Mouse (Mus musculus) right cerebral cortex, postnatal 14 days (tissue): ENCODE data around the gene Bmpr1a.

ENCODE experiments used
- DNase-seq: peaks from one replicate; pipeline ENCODE4 v3.0.0; 2022

Bmpr1a gene

DNA sequence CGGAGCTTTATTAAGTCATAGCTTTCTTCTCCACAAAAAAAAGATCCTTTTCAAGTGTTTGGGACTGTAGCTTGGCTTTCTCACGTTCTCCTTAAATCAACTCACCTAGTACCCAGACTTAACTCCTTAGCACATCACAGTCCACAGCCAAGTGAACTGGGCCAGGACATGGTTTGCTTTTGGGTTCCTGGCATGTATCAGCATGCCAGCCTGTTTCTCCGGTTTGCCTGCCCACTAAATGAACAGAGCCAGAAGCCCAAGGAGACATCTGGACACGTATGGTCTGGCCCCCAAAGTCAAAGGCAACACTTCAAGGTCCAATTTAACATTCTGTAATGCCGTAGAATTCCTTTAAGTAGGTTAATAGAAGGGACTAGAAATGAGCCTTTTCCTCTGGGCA lies 1.2 kb upstream of the Bmpr1a start:
- no peak for DNase-seq

DNA sequence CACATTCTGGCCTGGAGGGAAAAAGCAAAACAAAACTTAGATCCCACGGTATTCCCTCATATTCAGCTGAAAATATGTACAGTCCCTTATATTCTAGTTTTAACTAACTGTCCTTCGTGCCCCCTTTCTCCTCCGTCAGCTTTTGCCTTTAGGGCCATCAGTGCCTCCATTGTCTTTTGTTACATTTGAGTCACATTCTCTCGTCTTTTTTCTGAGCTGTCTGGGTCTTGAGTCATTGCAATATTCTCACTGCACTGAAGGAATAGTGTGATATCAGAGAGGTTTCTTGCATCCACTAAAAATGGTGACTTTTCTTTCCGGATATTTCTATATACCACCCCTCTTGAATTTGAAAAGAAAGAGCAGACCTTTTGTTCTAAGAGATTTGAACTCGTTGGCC lies 618 bp upstream of the Bmpr1a start:
- no peak for DNase-seq

DNA sequence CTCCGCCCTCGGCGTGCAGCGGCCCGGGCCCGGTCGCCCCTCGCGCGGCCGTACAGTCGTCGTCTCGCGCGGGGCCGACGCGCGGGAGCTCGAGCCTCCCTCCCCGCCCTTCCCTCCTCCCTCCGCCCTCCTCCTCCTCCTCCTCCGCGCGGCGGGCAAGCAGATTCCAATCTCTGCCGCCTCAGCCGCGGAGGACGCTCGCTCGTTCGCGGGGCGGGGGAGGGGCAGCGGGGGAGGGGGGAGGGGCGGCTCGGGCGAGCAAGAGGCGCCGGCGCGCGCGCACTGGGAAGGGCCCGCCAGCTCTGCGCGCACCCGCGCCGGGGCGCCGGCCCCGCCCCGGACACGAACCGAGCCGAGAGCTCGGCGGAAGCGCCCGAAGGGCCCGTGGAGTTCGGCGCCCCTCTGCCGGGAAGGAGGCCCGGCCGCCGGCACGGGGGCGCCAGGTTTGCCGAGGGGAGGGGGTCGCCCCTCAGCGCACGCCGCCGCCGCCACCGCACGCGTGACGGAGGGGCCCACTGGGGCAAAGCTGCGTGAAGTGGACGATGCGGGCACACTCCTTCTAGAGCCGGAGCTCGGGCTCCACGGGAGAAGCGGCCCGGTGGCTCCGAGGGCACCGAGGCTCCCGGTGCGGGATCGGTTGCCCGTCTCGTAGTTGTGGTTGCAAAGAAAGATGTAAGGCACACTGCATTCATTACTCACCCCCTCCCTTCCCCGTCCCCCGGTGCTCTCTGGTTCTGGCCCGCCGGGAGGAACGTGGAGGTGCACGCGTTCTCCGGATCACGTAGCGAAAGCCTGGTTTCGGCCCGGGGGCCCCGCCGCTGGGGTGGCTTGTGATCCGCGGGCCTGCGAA lies 441 bp downstream of the Bmpr1a start:
- DNase-seq: peak; percentile 89

DNA sequence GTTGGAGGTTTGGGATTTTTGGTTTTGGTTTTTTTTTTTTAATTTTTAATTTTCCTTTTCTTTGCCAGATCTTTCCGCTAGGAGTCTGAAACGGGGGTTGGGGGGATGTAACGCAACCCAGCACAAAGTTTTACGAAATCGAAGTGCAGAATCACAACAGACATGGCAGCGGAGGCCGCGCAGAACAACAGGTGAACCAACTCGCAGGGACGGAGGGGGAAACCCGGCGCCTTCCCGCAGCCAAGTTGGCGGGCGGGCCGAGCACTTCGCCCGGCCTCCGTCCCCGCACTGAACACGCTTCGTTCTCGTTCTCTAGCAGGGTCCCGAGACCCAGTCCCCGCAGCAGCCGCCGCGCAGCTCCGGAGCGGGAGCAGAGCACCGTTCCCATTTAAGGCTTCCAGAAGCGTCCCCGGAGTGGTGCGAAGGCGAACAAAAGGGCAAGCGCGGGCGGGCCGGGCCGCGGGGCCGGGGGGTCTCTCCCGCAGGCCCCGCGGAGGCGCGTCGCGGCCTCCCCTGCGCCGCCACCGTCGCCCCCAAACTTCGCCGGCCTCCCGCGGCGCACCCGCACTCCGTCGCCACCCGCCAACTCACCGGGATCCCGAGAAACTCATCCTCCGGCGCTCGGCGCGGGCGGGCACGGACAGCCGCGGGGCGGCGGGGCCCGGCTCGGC lies 1.2 kb downstream of the Bmpr1a start:
- DNase-seq: peak; percentile 44

DNA sequence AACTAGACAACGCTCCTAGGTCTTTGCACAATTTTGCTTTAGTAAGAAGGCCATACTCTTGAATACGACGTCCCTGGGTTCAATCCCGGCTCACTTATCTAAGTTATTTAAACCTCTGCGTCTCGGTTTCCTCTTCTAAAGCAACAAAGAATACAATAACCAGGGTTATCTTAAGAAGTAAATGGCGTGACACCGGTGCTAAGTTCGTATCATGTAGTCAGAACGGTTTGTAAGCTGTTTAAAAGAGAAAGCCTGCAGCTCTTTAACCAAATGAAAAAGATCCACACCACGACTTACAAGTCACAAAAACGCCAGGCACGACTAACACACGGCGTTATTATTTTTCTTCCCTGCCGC lies 1.7 kb downstream of the Bmpr1a start:
- no peak for DNase-seq

DNA sequence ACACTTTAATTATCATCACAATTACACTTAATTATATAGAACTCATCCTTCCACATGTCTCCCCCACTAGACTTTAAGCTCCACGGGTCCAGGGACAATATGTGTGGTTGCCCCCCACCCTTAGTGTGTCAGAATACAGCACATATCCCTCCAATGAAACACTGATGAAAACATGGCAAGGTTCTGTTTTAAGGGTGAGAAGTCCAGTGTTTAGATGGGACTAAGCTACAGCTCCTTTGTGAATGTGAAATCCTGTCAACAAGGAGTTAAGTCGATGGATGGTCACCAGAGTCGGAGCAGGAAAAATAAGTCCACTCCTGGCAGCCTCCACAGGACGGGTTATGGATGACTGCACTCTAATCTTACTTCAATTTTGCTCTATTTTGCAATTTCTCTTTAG lies 2.8 kb downstream of the Bmpr1a start:
- no peak for DNase-seq

DNA sequence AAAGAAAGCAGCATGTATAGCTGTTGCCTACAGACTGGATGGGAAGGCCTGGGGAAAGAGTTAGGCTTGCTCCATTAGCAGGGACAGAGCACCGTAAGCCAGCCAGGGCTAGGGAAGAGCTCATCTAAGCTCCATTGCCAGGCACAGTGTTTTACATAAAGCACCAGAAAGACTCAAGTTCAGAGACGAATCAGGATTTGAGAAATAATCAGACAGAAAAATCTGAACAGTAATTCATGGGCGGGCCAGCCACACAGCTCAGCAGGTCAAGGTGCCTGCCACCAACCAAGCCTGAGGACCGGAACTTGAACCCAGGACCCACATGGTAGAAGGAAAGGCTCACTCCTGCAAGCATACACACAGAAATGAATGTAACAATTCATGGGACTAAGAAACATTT lies 3.5 kb downstream of the Bmpr1a start:
- DNase-seq: no peak

DNA sequence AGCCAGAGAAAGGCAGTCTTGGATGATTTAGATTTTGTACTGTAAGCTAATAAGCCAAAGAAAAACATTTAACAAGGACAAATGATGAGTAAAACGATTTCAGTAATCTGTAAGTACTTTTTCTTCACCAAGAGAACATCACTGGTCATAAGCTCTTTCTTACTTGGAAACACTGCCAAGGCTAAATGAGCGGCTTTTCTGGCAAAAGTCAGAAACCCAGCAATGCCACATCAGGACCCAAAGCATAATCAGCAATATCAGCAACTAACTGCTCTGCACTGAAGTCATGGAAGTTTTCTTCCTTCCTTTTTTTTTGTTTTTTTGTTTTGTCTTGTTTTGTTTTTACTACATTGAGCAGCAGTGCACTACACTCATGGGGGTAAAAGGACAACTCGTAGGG lies 5.8 kb downstream of the Bmpr1a start:
- no peak for DNase-seq

DNA sequence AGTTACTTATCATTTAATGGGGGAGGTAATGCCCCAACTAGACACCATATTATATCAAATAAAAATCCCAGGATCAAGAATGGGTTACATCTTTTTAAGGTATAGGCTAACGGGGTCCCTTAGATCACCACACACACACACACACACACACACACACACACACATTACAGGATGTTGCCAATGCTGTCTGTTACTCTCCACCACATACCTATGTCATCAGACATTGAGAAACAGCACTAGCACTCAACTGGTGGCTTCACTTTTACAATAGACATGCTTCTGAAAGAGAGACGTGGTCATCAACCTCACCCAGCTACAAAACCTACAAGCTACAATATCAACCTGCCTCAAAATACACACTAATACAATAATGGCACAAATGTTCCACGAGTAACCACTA lies 9.5 kb downstream of the Bmpr1a start:
- DNase-seq: no peak

DNA sequence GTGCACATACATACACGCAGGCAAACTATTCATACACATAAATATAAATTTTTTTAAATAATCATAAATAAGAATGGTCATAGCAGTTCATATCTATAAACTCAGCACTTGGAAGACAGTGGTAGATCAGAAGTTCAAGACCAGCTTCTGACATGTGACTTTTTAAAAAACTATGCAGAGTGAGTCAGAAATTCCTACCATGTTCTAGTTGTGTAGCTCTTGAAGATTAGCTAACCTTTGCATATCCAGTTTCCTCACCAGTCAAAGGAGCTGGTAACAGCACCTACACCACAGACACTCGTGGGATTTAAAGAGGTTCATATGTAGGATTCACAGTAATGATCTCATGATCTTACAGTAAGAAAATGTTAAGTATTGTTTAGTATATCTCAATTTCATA lies 10.5 kb downstream of the Bmpr1a start:
- DNase-seq: no peak

DNA sequence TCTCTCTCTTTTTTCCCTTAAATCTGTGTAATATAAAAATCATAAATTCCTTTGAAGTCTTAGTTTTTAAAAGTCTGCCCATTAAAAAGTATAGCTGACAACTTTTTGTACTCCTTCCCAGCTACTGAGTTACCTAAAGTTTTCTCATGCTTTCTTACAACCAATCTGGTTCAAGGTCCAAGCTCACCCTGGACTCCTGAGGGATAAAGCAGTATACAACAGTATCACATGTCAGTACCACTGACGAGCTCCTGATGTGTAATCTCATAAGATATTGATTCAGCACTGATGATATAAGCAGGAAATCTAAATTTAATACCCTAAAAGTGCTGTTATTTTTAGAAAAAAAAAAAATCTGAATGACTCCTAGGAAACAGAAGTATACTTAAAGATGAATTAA lies 12.2 kb downstream of the Bmpr1a start:
- DNase-seq: no peak

DNA sequence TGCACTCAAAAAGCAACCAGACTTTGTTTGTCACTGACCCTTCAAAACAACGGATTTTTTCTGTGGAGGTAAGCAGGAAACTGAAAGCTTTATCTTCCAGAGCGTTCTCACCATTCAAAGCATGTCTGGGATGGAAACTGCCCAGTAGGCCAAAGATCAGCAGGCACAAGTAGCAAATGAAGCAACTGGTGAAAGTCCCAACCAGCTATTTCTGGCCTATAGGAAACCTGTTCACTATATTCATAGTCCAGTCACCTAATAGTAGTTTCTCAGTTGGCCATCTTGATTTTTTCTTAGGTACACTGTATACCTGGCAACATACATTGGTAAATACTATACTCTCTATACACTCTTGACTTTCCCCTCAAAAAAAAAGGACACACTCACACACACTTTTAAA lies 13.2 kb downstream of the Bmpr1a start:
- no peak for DNase-seq

DNA sequence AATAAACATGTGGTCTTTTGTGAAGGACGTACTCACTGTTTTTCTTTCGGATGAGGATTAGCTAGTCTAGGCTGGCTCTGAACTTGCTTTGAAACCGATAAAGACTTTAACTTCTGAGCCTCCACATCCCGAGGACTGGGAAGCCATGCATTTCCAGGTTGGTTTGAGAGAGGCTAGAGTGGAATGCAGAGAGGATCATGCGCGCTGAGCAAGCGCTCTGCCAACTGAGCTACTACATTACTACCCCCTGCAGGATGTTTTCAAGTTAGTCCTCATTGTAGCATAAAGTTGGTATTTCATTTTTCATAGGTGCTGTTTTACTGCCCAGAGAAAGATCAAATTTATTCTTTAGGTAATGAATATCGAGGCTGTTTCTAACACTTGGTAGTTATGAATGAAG lies 17.0 kb downstream of the Bmpr1a start:
- DNase-seq: no peak

DNA sequence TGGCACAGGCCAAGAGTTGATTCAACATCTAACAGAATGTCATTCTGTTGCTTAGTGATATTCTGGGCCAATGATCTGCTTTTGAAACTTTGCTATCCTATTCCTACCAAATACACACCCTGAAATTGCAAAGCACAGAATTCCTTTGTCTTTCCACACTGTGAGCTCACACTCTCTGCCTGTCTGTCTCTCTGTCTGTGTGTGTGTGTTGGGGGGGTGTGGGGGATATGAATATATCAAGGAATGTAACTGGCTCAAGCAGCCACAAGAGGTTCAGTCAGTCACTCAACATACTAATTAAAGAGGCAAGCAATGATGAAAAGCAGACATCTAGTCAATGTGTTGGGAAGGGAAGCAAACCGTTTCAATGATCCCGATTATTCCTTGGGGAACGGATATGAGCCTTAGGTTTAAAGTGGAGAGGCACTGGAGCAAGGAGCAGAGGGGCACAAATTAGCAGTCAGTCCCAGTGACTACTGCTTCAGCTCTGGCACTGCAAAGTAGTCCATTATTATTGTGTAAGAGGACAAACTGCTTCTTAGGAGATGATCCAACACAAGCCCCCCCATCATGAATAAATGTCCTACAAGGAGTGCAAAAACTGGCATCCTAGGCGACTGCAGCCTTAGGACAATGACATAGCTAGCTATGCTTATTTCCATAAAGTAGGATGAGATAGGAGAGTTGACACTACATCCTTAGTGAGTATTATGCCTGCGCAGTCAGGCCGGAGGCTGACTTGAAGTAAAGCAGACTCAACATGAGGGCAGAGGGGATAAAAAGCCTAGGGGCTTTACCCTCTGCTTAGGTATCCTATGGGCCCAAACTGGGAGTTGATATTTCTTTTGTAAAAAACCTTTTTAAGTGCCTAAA lies 19.4 kb downstream of the Bmpr1a start:
- no peak for DNase-seq

DNA sequence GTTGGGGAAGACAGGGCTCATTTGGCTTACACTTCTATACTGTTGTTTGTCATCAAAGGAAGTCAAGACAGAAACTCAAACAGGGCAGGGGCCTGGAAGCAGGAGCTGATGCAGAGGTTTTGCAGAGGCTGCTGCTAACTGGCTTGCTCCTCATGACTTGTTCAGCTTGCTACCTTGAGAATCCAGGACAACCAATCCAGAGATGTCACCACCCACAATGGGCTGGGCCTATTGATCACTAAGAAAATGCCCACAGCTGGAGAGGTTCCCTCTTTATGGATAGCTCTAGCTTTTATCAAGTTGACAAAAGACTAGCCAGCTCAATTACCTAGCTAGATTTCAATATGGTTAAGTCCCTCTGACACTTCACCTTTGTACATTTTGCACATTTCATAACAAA lies 31.6 kb downstream of the Bmpr1a start:
- no peak for DNase-seq

DNA sequence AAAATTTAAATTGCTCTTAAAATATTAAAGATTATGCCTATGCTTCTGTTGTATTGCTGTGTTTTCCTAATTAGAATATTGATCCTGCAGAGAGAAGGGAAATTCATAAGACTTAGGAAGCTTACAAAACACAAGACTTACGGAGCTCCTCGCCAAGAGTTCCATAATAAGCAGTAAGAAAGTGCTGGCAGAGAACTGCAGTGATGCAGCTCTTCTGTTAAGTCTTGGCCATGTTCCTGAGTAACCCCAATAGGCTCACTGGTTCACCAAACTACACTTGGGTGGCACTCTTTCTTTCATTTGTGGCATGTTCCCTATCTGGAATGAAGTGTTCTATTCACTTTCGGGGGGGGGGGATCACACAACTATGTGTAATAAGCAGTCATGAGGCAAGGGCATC lies 36.9 kb downstream of the Bmpr1a start:
- no peak for DNase-seq

DNA sequence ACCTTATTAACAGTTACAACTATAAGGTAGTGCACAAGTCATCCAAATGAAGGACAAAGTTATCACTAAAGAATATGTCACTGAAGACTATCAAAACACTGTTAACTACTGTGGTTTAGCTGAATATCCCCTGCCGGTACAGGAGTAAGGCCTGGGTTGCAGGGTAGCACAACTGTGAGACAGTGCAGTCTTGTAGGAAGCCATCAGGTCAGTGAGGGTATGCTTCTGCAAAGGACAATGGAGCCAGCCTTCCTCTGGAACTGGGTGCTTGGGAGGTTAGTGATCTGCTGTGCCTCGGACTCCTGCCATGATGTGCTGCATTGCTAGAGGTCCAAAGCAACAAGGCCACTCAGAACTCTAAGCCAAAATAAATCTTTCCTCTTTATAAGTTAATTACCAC lies 43.8 kb downstream of the Bmpr1a start:
- DNase-seq: no peak

DNA sequence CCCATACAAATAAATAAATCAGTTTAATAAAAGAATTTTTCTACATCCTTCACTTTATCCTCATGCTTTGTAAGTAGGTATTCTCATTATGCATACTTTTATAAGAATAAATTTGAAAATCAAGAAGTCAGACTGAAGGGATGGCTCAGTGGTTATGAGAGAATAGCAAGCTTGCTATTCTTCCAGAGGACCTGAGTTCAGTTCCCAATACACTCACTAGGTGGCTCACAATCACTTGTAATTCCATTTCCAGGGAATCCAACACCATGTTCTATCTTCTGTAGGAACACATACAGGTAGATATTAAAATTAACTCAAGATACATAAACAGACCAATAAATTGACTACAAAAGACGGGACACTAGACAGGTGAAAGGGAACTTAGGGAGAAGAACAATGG lies 44.3 kb downstream of the Bmpr1a start:
- peak; percentile 27 for DNase-seq

DNA sequence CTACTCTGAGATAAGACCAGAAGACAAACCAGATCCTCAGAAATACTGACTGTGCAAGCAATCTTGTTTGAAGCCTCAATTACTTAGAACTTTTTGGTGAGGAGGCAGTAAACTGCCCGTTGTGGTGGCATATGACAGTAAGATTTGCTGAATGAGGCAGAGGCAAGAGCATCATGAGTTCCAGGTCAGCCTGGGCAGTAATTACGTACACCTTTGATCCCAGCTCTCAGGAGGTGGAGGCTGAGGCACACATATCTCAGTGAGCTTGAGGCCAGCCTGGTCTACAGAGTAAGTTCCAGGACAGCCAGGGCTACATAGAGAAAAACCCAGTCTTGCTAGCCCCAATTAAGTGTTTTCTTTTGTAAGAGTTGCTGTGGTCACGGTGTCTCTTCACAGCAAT lies 48.9 kb downstream of the Bmpr1a start:
- no peak for DNase-seq

DNA sequence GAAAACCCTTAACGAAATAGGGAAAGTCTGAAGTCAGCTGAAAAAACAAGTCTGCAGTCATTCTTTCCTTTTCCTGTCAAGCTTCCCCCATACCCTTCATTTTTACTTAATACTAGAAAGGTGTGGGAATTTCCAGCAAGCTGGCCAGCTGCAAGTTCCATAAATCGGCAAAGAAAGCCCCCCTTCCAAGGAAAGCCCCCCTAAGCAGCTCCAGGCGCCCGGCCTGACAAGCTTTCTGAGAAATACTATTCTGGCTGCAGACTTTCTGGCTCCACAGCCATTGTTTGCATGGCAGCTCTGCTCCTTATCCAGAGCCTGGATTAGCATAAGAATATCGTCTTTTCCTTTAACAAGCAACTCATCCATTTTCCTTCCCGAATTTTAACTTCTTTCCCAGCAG lies 49.5 kb downstream of the Bmpr1a start:
- no peak for DNase-seq

DNA sequence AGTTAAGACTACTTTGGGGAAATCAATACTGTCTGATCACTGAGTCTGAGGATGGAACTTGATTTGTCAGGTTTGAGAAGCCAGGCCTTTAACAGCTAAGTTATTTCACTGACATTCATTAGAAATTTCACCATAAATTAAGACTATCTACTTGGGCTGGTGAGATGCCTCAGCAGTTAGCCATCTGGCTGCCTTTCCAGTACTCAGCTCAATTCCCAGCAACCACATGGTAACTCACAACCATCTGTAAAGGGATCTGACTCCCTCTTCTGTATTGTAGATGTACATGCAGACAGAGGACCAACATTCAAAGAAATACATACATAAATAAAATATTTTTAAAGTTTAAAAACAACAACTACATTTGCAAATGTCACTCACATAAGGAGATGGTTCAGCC lies 51.3 kb downstream of the Bmpr1a start:
- DNase-seq: no peak

DNA sequence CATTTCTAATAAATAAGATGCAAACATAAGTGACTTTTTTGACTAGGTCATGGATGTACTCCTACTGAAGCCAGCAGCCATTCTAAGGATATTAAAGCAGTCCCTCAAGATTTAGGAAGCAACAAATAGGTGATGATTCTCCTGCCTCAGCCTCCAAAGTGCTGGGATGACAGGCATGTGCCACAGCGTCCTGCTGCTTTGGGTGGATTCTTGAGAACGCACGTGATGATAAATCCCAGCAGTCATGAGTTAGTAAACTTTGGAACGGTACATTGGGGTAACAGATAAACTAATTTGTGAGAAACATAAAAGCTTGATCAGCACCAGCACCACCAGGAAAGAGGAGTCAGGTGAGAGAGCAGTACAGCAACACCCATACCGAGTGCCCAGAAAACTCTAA lies 52.7 kb downstream of the Bmpr1a start:
- DNase-seq: no peak

DNA sequence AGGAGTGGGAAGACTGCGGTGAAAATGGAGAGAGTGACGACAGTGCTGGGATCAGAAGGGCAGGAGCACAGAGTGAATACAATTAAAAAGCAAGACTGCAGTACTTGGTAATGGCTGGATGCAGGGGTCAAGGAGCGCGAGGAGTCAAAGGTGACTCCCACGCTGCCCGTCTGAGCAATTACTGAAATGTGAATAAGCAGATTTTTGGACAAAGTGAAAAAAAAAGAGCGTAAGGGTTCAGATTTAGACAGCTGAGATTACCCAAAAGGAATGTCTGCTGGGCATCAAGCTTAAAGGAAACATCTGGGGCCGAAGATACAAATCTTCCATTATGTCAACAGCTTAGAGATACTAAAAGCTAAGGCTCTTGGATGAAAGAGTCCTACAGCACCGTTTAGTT lies 53.3 kb downstream of the Bmpr1a start:
- DNase-seq: no peak

DNA sequence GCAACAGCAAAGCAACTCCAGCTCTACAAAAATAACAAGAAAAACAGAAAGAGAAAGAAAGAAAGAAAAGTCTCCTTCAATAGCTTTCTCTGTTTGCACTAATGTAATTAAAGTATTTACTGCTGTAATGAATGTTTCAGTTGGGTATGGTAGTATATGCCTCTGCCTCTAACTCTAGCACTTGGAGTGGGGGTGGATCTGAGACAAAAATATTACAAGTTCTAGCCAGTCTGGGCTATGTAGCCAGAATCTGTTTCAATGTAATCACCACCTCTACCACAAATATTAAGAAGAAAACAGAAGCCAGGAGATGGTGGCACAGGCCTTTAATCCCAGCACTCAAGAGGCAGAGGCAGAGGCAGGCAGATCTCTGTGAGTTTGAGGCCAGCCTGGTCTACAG lies 54.7 kb downstream of the Bmpr1a start:
- no peak for DNase-seq
